Mouse (Mus musculus): ENCODE measurements around the gene Myo3b. TPM values are rescaled to one million over a fixed set of nuclear protein-coding genes. Genes with fewer than 3 reads are reported as not detected.

Myo3b gene
- polyA plus RNA-seq, 1 experiment: 0.14 TPM

DNA sequence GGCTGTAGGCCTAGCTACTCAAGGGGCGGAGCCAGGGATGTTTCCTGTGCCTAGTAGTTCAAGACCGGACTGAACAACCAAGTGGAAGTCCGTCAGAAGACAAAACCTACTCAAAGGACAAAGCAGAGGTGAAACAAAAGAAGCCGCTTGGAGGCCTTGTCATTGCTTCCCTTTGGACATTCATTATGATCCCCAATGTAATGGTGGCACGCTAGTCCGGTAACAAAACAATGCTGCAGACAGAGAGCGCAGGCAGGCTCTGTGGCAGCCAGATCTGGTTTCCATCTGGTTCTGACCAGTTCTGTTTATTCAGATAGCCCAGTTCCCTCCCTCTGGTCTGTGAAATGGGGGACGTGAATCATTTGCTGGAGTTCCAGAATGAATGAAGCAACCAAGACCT lies 301.3 kb downstream of the Myo3b start:
- no peak overlapping the region for H3K4me3 ChIP-seq (ENCODE audit: control insufficient read depth, low read depth, low read length)

DNA sequence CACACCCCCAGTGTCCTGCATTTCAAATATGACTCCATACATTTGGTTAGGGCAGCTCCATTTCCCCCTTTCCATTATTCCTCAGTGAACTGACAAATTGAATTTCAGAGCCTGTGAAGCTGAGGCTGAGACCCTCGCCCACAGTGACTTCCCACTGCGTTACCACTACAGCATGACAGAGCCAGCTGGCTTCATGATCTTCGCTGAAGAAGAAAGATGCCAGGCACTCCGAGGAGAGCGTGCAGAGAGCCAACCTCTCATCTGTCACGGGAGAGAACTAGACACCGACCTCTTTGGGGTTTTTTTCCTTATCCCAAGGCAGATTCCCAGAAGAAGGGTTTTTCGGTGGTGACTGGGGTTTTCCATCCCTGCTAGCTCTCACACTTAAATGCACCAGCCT lies 306.2 kb downstream of the Myo3b start:
- Histone ChIP-seq H3K36me3 (ENCODE audit: control insufficient read depth, insufficient read depth, low read length) (no peaks in the 10 kb centered on the region), H3K27ac (ENCODE audit: control insufficient read depth, insufficient read depth, low read depth, low read length) (no peak overlapping the region), H3K4me3 (ENCODE audit: control insufficient read depth, low read depth, low read length) (no peak overlapping the region), H3K27me3 (ENCODE audit: control insufficient read depth, insufficient read depth, low read length) (no peaks in the 10 kb centered on the region), H3K4me1 (ENCODE audit: control insufficient read depth, insufficient read depth, low read length) (no peaks in the 10 kb centered on the region)
- no peak for TF ChIP-seq POLR2A (IDR thresholded peaks at IDR 0.05; ENCODE audit: control insufficient read depth, low read depth, low read length)
- no peak for TF ChIP-seq CTCF (IDR thresholded peaks at IDR 0.05; ENCODE audit: control insufficient read depth, insufficient read depth, insufficient replicate concordance, low read depth, low read length)

More for the DNA sequence above, 301.3 kb downstream of the Myo3b start:
- no peaks in the 10 kb centered on the region for H3K36me3 ChIP-seq (ENCODE audit: control insufficient read depth, insufficient read depth, low read length)
- H3K27me3 ChIP-seq (ENCODE audit: control insufficient read depth, insufficient read depth, low read length): no peaks in the 10 kb centered on the region
- no peak for TF ChIP-seq POLR2A (IDR thresholded peaks at IDR 0.05; ENCODE audit: control insufficient read depth, low read depth, low read length)
- no peak overlapping the region for H3K27ac ChIP-seq (ENCODE audit: control insufficient read depth, insufficient read depth, low read depth, low read length)
- H3K4me1 ChIP-seq (ENCODE audit: control insufficient read depth, insufficient read depth, low read length): no peaks in the 10 kb centered on the region

DNA sequence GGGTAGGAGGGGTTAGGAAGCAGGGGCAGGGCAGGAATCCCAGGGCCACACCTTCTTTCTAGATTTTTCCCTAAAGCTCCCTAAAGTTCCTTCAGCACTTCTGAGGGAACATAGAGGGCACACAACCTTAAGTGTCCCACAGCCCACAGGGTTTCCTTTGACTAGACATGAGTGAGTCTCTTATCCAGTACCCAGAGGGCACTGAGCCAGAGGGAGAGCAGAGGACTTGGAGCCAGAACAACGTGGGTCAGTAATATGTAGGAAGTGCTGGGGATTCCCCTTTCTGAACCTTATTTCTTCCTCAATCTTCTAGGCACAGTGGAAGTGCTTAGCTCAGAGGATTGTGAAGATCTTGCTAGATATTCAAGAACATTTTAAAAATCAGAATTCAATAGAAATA lies 308.6 kb downstream of the Myo3b start:
- H3K27ac ChIP-seq (ENCODE audit: control insufficient read depth, insufficient read depth, low read depth, low read length): no peak overlapping the region
- no peaks in the 10 kb centered on the region for H3K27me3 ChIP-seq (ENCODE audit: control insufficient read depth, insufficient read depth, low read length)
- no peak for TF ChIP-seq POLR2A (IDR thresholded peaks at IDR 0.05; ENCODE audit: control insufficient read depth, low read depth, low read length)
- no peak for TF ChIP-seq CTCF (IDR thresholded peaks at IDR 0.05; ENCODE audit: control insufficient read depth, insufficient read depth, insufficient replicate concordance, low read depth, low read length)
- H3K4me3 ChIP-seq (ENCODE audit: control insufficient read depth, low read depth, low read length): no peak overlapping the region
- H3K4me1 ChIP-seq (ENCODE audit: control insufficient read depth, insufficient read depth, low read length): no peaks in the 10 kb centered on the region
- no peaks in the 10 kb centered on the region for H3K36me3 ChIP-seq (ENCODE audit: control insufficient read depth, insufficient read depth, low read length)

- Histone ChIP-seq H3K36me3 (ENCODE audit: control insufficient read depth, insufficient read depth, low read length) (no peaks in the 10 kb centered on the region), H3K27me3 (ENCODE audit: control insufficient read depth, insufficient read depth, low read length) (no peaks in the 10 kb centered on the region), H3K4me3 (ENCODE audit: control insufficient read depth, low read depth, low read length) (no peak overlapping the region), H3K4me1 (ENCODE audit: control insufficient read depth, insufficient read depth, low read length) (no peaks in the 10 kb centered on the region), H3K27ac (ENCODE audit: control insufficient read depth, insufficient read depth, low read depth, low read length) (no peak overlapping the region)
- TF ChIP-seq CTCF (IDR thresholded peaks at IDR 0.05; ENCODE audit: control insufficient read depth, insufficient read depth, insufficient replicate concordance, low read depth, low read length) (no peak), POLR2A (IDR thresholded peaks at IDR 0.05; ENCODE audit: control insufficient read depth, low read depth, low read length) (no peak)
Measured at GRCm38 (mm10) chr2:70348793-70349553, 310.0 kb downstream of the Myo3b start.

- Histone ChIP-seq H3K27me3 (ENCODE audit: control insufficient read depth, insufficient read depth, low read length) (no peaks in the 10 kb centered on the region), H3K4me3 (ENCODE audit: control insufficient read depth, low read depth, low read length) (no peak overlapping the region), H3K36me3 (ENCODE audit: control insufficient read depth, insufficient read depth, low read length) (no peaks in the 10 kb centered on the region), H3K27ac (ENCODE audit: control insufficient read depth, insufficient read depth, low read depth, low read length) (no peak overlapping the region), H3K4me1 (ENCODE audit: control insufficient read depth, insufficient read depth, low read length) (no peaks in the 10 kb centered on the region)
- TF ChIP-seq CTCF (IDR thresholded peaks at IDR 0.05; ENCODE audit: control insufficient read depth, insufficient read depth, insufficient replicate concordance, low read depth, low read length): no peak
- TF ChIP-seq POLR2A (IDR thresholded peaks at IDR 0.05; ENCODE audit: control insufficient read depth, low read depth, low read length): no peak
Measured at GRCm38 (mm10) chr2:70352435-70353165, 313.7 kb downstream of the Myo3b start.

GRCm38 (mm10) chr2:70354056-70354455 lies 315.1 kb downstream of the Myo3b start:
- H3K36me3 ChIP-seq (ENCODE audit: control insufficient read depth, insufficient read depth, low read length): no peaks in the 10 kb centered on the region
- H3K4me3 ChIP-seq (ENCODE audit: control insufficient read depth, low read depth, low read length): no peak overlapping the region
- no peak for TF ChIP-seq CTCF (IDR thresholded peaks at IDR 0.05; ENCODE audit: control insufficient read depth, insufficient read depth, insufficient replicate concordance, low read depth, low read length)
- TF ChIP-seq POLR2A (IDR thresholded peaks at IDR 0.05; ENCODE audit: control insufficient read depth, low read depth, low read length): no peak
- no peaks in the 10 kb centered on the region for H3K27me3 ChIP-seq (ENCODE audit: control insufficient read depth, insufficient read depth, low read length)
- no peak overlapping the region for H3K27ac ChIP-seq (ENCODE audit: control insufficient read depth, insufficient read depth, low read depth, low read length)
- no peaks in the 10 kb centered on the region for H3K4me1 ChIP-seq (ENCODE audit: control insufficient read depth, insufficient read depth, low read length)

DNA sequence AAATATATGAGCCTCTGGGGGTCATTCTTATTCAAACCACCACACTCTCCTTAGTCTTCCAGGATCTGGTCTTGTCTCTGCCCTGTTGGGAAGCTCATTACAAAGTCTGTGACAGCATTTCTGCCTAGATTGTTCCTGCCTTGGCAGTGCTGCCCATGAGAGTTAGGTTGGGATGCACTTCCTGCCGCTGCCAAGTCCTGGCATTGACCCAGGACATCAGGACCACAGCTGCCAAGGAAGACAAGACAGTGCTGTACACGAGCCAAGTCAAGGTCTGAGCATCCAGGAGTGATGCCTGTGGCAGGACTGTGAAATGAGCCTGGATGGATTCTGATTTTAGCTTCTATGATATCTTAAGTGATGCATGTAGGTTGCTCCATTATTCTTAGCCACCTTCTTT lies 316.1 kb downstream of the Myo3b start:
- Histone ChIP-seq H3K4me3 (ENCODE audit: control insufficient read depth, low read depth, low read length) (no peak overlapping the region), H3K27me3 (ENCODE audit: control insufficient read depth, insufficient read depth, low read length) (no peaks in the 10 kb centered on the region), H3K4me1 (ENCODE audit: control insufficient read depth, insufficient read depth, low read length) (no peaks in the 10 kb centered on the region), H3K27ac (ENCODE audit: control insufficient read depth, insufficient read depth, low read depth, low read length) (no peak overlapping the region), H3K36me3 (ENCODE audit: control insufficient read depth, insufficient read depth, low read length) (no peaks in the 10 kb centered on the region)
- no peak for TF ChIP-seq POLR2A (IDR thresholded peaks at IDR 0.05; ENCODE audit: control insufficient read depth, low read depth, low read length)
- no peak for TF ChIP-seq CTCF (IDR thresholded peaks at IDR 0.05; ENCODE audit: control insufficient read depth, insufficient read depth, insufficient replicate concordance, low read depth, low read length)
